Mouse (Mus musculus): ENCODE measurements around the gene Gm29427. TPM values are rescaled to one million over a fixed set of nuclear protein-coding genes. Genes with fewer than 3 reads are reported as not detected.
"Not testable (repeated sequence)": the region's sequence is repeated elsewhere in the genome, so short reads cannot be mapped to it uniquely, and the experiment has no call there.

The Gm29427 gene
- polyA plus RNA-seq, 1 experiment from 2014 or later, result not detected

DNA sequence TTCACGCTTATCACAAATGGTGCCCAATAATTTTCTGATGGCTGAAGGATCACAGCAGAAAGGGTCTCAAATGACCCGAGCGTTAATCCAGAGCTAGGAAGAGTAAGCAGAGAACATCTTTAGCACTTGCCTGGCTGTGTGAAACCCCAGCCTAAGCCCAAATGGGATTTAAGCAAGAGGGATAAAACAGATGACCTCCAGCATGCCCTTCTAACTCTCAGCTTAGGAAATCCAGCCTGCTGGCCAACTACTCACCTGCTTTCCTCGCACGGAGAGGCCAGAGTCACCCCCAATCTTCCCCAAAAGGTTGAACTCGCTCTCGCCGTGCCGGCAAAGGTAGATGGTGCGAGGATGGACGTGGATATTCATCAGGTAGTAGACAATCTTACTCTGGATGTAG, 13.6 kb downstream of the Gm29427 start:
- Histone ChIP-seq H3K4me2 (no peak overlapping the region), H3K36me3 (peaks cover 94% of the 10 kb centered on the region)
- 95% methylated on average over 11 of the region's 11 CpGs for WGBS

GRCm38 (mm10) chr1:130699937-130700633, 15.5 kb downstream of the Gm29427 start:
- no peaks in the 10 kb centered on the region for H3K27me3 ChIP-seq (replicated peaks)
- no peaks in the 10 kb centered on the region for H3K9me3 ChIP-seq (replicated peaks)
- H3K9ac ChIP-seq (replicated peaks), result no peak overlapping the region
- no peak overlapping the region for H3K27ac ChIP-seq (replicated peaks)
- no peak overlapping the region for H3K4me3 ChIP-seq (replicated peaks)
- WGBS, result 96% methylated on average over 10 of the region's 10 CpGs
- H3K4me1 ChIP-seq, result no peaks in the 10 kb centered on the region
- H3K36me3 ChIP-seq, result peaks cover 90% of the 10 kb centered on the region
- no peak for ATAC-seq (ENCODE audit: low FRiP score)
- H3K4me2 ChIP-seq, result no peak overlapping the region

More for the DNA sequence above, 13.6 kb downstream of the Gm29427 start:
- Histone ChIP-seq H3K9ac (replicated peaks) (no peak overlapping the region), H3K4me3 (replicated peaks) (no peak overlapping the region), H3K27me3 (replicated peaks) (no peaks in the 10 kb centered on the region), H3K4me1 (no peaks in the 10 kb centered on the region), H3K27ac (replicated peaks) (no peak overlapping the region), H3K9me3 (replicated peaks) (no peaks in the 10 kb centered on the region)
- no peak for ATAC-seq (ENCODE audit: low FRiP score)

DNA sequence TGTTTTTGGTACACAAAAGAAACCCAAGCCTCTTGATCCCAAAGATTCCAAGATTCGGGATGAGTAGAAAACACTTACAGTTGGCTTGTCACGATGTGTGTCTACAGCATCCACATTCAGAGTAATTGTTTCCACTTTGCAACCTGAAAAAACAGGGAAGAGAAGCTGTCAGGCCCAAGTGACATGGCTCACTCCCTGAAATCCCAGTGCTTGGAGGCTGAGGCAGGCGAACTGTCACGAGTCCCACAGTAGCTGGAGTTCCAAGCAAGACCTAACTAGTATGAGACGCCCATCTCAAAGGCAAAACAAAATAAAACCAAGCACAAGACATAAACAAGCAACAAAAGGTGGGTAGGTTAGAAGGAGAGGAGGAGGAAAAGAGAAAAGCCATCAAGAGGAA, 17.0 kb downstream of the Gm29427 start:
- ATAC-seq (ENCODE audit: low FRiP score), result no peak
- H3K9ac ChIP-seq (replicated peaks), result no peak overlapping the region
- no peak overlapping the region for H3K4me2 ChIP-seq
- no peak overlapping the region for H3K4me3 ChIP-seq (replicated peaks)
- no peaks in the 10 kb centered on the region for H3K9me3 ChIP-seq (replicated peaks)
- WGBS, result 94% methylated on average over 5 of the region's 5 CpGs
- H3K27me3 ChIP-seq (replicated peaks), result no peaks in the 10 kb centered on the region
- H3K36me3 ChIP-seq, result peaks cover 77% of the 10 kb centered on the region
- no peaks in the 10 kb centered on the region for H3K4me1 ChIP-seq
- no peak overlapping the region for H3K27ac ChIP-seq (replicated peaks)

DNA sequence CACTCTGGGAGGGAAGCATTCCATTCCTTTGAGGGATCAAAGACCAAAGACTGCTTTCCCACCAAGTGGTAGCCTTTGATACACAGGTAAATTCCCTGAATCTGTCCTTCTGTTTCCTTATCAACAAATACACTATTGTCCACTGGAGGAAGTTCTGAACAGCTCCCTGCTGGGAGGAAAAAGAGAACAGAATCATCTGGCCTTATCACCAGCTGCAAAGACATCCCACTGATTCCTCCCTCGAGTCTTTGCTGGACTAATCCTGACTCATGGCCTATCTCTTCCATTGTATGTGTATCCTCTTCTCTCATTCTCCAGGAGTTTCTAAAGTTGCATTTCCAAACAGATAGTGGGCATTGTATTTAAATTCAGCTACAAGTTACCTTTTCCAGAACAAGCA, 31.7 kb downstream of the Gm29427 start:
- ATAC-seq (ENCODE audit: low FRiP score), result no peak
- no peaks in the 10 kb centered on the region for H3K27me3 ChIP-seq (replicated peaks)
- WGBS, result 61% methylated on average over 1 of the region's 1 CpGs

GRCm38 (mm10) chr1:130681656-130682413, 33.8 kb downstream of the Gm29427 start:
- Histone ChIP-seq H3K9ac (replicated peaks) (no peak overlapping the region), H3K27me3 (replicated peaks) (no peaks in the 10 kb centered on the region), H3K9me3 (replicated peaks) (no peaks in the 10 kb centered on the region), H3K4me2 (no peak overlapping the region), H3K4me3 (replicated peaks) (no peak overlapping the region), H3K4me1 (no peaks in the 10 kb centered on the region), H3K27ac (replicated peaks) (no peak overlapping the region), H3K36me3 (no peaks in the 10 kb centered on the region)
- ATAC-seq (ENCODE audit: low FRiP score), result no peak
- 61% methylated on average over 6 of the region's 6 CpGs for WGBS

More for the DNA sequence above, 31.7 kb downstream of the Gm29427 start:
- no peak overlapping the region for H3K27ac ChIP-seq (replicated peaks)
- H3K4me1 ChIP-seq, result no peaks in the 10 kb centered on the region
- H3K36me3 ChIP-seq, result peaks cover 16% of the 10 kb centered on the region
- no peak overlapping the region for H3K9ac ChIP-seq (replicated peaks)
- no peaks in the 10 kb centered on the region for H3K9me3 ChIP-seq (replicated peaks)
- H3K4me3 ChIP-seq (replicated peaks), result no peak overlapping the region
- no peak overlapping the region for H3K4me2 ChIP-seq

DNA sequence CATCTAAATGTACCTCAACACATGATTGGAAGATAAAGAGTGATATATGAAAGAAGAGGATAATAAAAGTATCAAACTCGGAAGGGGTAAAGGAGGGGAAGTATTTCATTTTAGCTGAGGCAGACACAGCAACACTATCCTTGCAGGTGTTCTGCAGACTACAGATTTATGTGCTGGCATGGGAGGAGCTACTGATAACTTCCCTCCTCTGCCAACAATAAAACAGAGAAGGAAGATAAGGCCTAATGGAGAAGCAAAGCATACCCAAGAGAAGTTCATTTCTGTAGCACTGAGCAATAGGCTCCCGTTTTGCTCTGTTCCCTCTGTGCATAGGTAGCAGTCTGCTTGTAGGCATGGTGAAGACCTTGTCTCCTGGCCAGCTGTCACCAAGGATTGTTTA, 34.5 kb downstream of the Gm29427 start:
- no peak overlapping the region for H3K4me3 ChIP-seq (replicated peaks)
- no peak overlapping the region for H3K9ac ChIP-seq (replicated peaks)
- H3K36me3 ChIP-seq, result no peaks in the 10 kb centered on the region
- H3K4me2 ChIP-seq, result no peak overlapping the region
- H3K27me3 ChIP-seq (replicated peaks), result no peaks in the 10 kb centered on the region
- no peak overlapping the region for H3K27ac ChIP-seq (replicated peaks)
- H3K4me1 ChIP-seq, result no peaks in the 10 kb centered on the region
- no peak for ATAC-seq (ENCODE audit: low FRiP score)
- 74% methylated on average over 2 of the region's 2 CpGs for WGBS
- H3K9me3 ChIP-seq (replicated peaks), result no peaks in the 10 kb centered on the region

DNA sequence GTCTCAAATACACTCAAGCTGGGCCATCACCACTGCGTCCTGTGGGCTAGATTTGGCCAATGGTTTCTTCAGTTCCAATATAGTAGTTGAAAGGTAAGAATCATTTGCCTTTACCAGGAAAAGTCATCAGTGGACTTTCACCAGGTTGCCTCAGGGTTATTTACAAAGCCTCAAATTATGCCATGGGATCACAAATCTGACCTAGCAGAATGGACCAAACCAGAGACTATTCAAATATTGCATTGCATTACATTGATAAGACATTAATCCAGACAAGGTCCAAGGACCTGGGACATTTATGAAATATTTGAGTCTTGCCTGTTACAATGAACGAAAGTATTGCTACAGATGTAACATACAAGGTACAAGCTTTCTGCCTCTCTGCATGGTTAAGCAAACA, 37.0 kb downstream of the Gm29427 start:
- no peak for ATAC-seq (ENCODE audit: low FRiP score)
- H3K4me2 ChIP-seq, result no peak overlapping the region

GRCm38 (mm10) chr1:130663576-130663975, 52.0 kb downstream of the Gm29427 start:
- H3K4me3 ChIP-seq (replicated peaks); H3K4me1 ChIP-seq: not testable (repeated sequence)
- 90% methylated on average over 5 of the region's 5 CpGs for WGBS

More for the DNA sequence above, 37.0 kb downstream of the Gm29427 start:
- H3K27ac ChIP-seq (replicated peaks), result no peak overlapping the region
- H3K9ac ChIP-seq (replicated peaks), result no peak overlapping the region
- WGBS, result 88% methylated on average over 2 of the region's 2 CpGs
- no peaks in the 10 kb centered on the region for H3K27me3 ChIP-seq (replicated peaks)
- no peaks in the 10 kb centered on the region for H3K4me1 ChIP-seq
- H3K9me3 ChIP-seq (replicated peaks), result no peaks in the 10 kb centered on the region
- H3K36me3 ChIP-seq, result no peaks in the 10 kb centered on the region
- H3K4me3 ChIP-seq (replicated peaks), result no peak overlapping the region

DNA sequence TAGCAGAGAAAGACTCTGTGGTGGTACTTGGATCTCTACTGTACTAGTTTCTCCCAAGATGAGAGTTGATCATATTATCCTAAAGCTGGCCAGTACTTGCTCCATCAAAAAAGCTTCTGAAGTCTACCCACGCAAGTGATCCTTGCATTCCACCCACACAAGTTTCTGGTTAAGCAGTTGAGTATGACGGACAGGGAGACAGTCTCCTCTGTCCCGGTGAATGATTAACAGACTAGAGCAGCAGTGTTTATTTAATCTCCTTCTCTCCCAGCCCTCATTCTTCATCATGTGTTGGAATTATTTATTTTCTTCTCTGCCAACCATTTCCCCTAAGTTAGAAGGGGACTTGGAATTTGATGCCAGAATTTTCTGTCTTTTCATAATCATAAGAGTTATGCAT, 54.1 kb downstream of the Gm29427 start, which contains the start of gene C4bp:
TSS of gene C4bp (minus strand) at position 179 of the 400 bp plus-strand sequence.
- Histone ChIP-seq H3K4me2 (no peak within 1 kb of the TSS), H3K27me3 (replicated peaks) (no peaks in the 10 kb centered on the region)

More at GRCm38 (mm10) chr1:130663576-130663975, 52.0 kb downstream of the Gm29427 start:
- not testable (repeated sequence) for H3K27ac ChIP-seq (replicated peaks); H3K9ac ChIP-seq (replicated peaks); ATAC-seq (ENCODE audit: low FRiP score); H3K4me2 ChIP-seq; H3K9me3 ChIP-seq (replicated peaks); H3K36me3 ChIP-seq; H3K27me3 ChIP-seq (replicated peaks)

DNA sequence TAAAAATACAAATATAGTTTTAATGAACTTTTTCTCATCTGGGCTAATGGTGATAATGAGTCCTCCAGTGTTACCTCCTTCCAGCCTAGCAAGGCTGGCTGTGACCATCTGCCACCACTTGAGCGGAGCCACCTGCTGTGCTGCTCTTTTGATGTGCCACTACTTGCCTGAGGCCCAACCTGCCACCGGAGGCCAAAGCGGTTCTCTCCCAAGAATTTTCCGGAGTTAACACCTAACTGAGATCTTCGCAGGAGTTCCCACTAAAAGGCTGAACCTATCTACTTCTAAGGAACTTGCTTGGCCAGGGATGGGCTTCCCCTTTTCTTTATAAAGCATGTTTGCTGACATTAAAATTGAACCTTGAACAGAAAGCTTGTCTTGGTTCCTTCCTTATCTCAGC, 56.0 kb downstream of the Gm29427 start:
- ATAC-seq (ENCODE audit: low FRiP score); H3K27ac ChIP-seq (replicated peaks); H3K4me2 ChIP-seq; H3K4me1 ChIP-seq; H3K36me3 ChIP-seq; H3K4me3 ChIP-seq (replicated peaks); H3K9me3 ChIP-seq (replicated peaks); H3K27me3 ChIP-seq (replicated peaks); H3K9ac ChIP-seq (replicated peaks): not testable (repeated sequence)
- 37% methylated on average over 5 of the region's 5 CpGs for WGBS

More for the DNA sequence above, 54.1 kb downstream of the Gm29427 start, which contains the start of gene C4bp:
- Histone ChIP-seq H3K4me1 (no peaks in the 10 kb centered on the region), H3K9ac (replicated peaks) (no peak within 1 kb of the TSS), H3K4me3 (replicated peaks) (no peak within 1 kb of the TSS), H3K9me3 (replicated peaks) (no peaks in the 10 kb centered on the region), H3K36me3 (no peaks in the 10 kb centered on the region), H3K27ac (replicated peaks) (no peak within 1 kb of the TSS)
- 83% methylated on average over 3 of the region's 3 CpGs for WGBS
- ATAC-seq (ENCODE audit: low FRiP score), result no peak

DNA sequence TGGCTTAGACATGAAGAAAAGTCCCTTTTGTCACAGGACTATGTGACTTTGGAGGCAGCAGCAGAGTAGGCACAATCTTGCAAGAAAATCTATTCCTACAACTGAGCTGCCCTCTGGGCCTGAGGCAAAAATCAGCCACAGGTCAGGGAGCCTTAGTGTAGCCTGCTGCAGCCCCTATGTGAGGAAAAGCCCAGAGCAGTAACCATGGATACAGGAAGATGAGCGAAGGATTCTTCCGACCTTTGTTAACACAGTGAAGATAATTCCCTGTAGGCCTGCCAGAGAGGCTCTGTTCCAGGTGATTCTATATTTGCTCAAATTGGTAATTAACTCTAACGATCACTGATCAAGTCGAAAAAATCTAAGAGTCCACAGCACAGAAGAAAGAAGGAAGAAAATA, 71.5 kb downstream of the Gm29427 start:
- no peak overlapping the region for H3K9ac ChIP-seq (replicated peaks)
- 47% methylated on average over 4 of the region's 4 CpGs for WGBS
- H3K4me3 ChIP-seq (replicated peaks), result no peak overlapping the region
- no peaks in the 10 kb centered on the region for H3K27me3 ChIP-seq (replicated peaks)
- H3K27ac ChIP-seq (replicated peaks), result no peak overlapping the region
- H3K4me2 ChIP-seq, result no peak overlapping the region
- H3K36me3 ChIP-seq, result no peaks in the 10 kb centered on the region
- no peaks in the 10 kb centered on the region for H3K9me3 ChIP-seq (replicated peaks)
- H3K4me1 ChIP-seq, result no peaks in the 10 kb centered on the region
- no peak for ATAC-seq (ENCODE audit: low FRiP score)

DNA sequence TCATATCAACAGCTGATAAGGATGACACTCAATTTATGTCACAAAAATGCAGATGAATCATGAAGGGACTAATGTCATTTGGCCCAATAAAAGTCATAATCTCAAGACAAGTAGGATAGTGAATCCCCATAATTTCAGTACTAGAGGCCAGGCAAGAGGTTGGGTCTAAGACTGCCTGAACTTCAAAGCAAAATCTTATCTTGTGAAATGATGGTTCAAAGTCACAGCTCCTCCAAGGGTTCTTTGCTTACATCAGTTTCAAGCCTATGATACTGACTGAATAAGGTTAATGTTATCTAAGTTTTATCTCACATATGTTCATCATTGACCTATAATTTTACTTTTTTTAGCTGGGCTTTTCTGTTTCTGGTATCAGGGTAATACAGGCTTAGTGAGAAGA, 74.6 kb downstream of the Gm29427 start:
- Histone ChIP-seq H3K4me2 (no peak overlapping the region), H3K4me3 (replicated peaks) (no peak overlapping the region), H3K36me3 (no peaks in the 10 kb centered on the region), H3K9ac (replicated peaks) (no peak overlapping the region), H3K27me3 (replicated peaks) (no peaks in the 10 kb centered on the region), H3K4me1 (no peaks in the 10 kb centered on the region), H3K9me3 (replicated peaks) (no peaks in the 10 kb centered on the region), H3K27ac (replicated peaks) (no peak overlapping the region)
- ATAC-seq (ENCODE audit: low FRiP score), result no peak

Measured in neural tube, embryonic 15.5 days (tissue).